Mouse (Mus musculus) liver, embryonic 14.5 days (tissue): Measurements from ENCODE around the gene Eomes.

Source experiments
- CTCF ChIP-seq: IDR thresholded peaks from 2 replicates; pipeline ENCODE4 v1.5.1; 2016; ENCODE audit warnings: antibody characterized with exemption, low read depth, control low read depth
- EP300 ChIP-seq: IDR thresholded peaks from 2 replicates; pipeline ENCODE4 v1.6.1; 2016; ENCODE audit warnings: antibody characterized with exemption, low read depth

GRCm38 (mm10) chr9:118510941-118511690 is 33.1 kb downstream of the Eomes start:
- TF ChIP-seq EP300, result no peak
- no peak for TF ChIP-seq CTCF
